Mouse (Mus musculus) layer of hippocampus, postnatal 10 days (tissue): ENCODE measurements around the gene Commd1. TPM values are rescaled to one million over a fixed set of nuclear protein-coding genes. Genes with fewer than 3 reads are reported as not detected.

Source experiments
- DNase-seq, 2 experiments: peaks; one replicate each; pipeline ENCODE4 v3.0.0; 2021; ENCODE audit warnings: low spot score in 2 of 2
- long read RNA-seq: library from polyadenylated mRNA; stranded (forward); transcript quantifications from one replicate; pipeline ENCODE4 v2.0.0, GENCODE M21; 2023
- total RNA-seq, 2 experiments: library from RNA; stranded (reverse); gene quantifications; 2 replicates each; pipeline ENCODE4 v1.2.3; 2021

Commd1 gene
- 10 to 100 TPM; 58.9 to 72.5 TPM for total RNA-seq
- long read RNA-seq, full-length matches to known transcripts = 68 of 73 reads
- long read RNA-seq, partial matches to known transcripts = 0 of 73 reads
- long read RNA-seq, other reads (novel, unspliced or antisense) = 5 of 73 reads

DNA sequence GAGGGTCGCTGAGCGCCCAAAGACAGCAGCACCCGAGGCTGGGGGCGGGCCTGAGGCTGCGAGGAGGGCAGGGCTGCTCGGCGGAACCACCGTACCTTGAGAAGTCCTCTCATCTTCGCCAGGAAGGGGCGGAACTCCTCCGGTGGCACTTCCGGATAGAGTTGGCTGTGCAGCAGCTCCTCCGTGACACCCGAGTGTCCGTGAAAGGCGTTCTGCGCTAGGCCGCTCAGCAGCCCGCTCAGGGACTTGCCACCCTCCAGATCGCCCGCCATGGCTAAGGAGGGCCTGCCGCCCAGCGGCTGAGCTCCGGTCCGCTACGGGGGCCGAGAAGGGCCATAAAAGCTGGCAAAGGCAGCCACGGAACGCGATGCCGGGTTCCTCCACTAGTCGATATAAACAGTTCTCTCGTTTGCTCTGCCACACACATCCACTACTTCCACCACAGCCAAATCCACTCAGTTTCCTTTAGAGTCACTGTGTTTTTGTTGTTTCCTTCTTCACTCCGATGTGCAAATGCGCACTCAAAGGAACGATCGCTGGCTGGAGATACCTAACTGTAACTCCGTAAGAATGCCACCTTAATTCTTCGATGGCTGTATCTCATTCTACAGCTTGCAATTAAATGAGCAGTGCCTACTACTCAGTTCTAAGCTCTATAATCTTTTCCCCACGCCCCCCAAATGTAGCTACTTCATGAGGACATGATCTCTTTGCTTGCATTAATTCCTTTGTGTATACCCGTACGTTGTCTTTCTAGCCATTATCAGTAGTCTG is at the start of gene Commd1, which contains the start of gene Gm28048:
Gene Commd1 (minus strand): TSS at position 399 of the 774 bp plus-strand sequence.
Gene Gm28048 (minus strand): TSS at position 107 of the 774 bp plus-strand sequence.
- peak; percentile 98 to 99 for DNase-seq

DNA sequence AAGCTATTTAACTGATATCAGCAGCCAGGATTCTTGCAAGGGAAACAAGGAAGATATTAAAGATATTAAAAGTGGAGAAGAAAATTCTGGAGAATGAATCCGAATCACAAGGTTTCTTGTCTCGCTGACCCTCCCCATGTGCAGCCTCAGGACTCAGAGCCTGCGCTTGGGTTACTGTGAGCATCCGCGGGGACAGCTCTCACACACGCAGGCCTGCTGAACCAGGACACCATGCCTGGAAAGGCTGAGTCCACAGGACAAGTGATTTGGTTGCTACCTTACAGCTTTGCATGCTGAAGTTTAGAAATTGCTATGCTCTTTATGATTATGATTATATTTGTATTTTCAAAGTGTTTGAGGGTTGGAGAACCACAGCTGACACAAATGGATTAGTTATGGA is 47.2 kb upstream of the Commd1 start:
- no peak for DNase-seq

DNA sequence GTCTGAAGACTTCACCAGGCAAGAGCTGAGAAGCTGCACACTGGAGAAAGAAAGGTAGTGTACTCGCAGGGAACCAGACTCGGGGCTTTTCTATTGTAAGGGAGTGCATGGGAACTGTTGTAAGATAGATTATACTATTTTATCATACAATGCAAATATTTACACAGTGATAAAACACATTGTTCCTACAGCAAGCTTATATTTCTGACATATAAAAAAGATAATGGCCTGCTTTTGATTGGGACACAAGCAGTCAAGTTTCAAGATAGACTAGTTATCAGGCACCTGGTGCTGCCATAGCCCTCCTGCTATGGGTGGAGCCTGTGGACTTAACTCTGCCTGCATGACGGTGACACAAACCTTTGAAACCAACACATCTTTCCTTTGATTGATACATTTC is 46.8 kb upstream of the Commd1 start:
- DNase-seq = no peak

DNA sequence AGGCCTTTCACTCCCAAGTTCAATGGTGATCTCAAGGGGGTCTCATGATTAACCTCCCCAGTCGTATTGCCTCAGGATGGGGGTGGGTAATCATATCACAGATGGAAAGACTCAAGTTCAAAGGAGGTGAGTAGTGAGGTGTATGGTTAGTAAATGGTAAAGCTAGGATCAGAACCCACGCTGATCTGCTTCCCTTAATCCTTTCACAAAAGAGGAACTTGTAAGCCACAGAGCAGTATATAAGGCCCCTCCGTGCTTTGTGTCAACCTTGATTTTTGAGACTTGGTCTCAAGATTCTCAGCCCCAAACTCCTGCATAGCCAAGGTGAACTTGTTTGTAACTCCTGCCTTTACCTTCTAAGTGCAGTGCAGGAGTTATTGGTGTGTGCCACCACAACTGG is 42.0 kb upstream of the Commd1 start:
- DNase-seq = no peak

DNA sequence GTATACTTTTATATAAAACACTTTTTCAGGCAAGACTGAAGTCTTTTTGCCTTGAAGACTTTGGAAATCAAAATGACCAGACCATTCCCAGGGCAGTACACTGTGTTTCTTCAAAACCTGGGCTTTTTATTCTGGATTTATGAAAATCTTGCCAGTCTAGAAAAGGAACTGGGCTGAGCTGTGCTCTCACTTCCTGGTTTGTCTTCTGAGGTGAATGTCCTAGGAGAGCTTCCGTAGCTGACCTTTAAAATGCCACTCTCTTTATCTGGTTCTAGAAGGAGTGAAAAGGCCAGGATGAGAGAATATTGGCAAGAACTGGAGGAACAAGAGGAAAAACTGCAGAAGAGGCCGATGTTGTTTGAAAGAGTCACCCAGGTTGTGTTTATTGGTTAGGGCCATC is 41.0 kb upstream of the Commd1 start:
- DNase-seq = no peak

DNA sequence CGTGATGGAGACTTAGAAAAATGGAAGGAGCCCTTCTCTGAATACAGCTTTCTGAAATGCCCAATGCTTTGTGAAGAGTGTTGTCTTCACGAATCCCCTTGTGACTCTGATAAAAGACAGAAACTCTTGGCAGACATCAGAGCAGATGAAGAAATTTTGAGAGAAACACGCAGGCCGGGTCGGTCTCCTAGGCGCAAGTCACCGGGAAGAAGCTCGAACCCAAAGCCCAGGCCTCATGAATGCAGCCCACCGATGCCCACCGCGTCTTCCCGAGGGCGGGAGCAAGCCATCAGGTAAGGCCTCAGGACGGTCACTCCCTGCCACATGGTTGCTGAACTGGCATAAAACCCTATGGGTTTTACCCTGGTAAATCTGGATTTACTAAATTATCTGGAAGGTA is 38.7 kb upstream of the Commd1 start:
- no peak for DNase-seq

DNA sequence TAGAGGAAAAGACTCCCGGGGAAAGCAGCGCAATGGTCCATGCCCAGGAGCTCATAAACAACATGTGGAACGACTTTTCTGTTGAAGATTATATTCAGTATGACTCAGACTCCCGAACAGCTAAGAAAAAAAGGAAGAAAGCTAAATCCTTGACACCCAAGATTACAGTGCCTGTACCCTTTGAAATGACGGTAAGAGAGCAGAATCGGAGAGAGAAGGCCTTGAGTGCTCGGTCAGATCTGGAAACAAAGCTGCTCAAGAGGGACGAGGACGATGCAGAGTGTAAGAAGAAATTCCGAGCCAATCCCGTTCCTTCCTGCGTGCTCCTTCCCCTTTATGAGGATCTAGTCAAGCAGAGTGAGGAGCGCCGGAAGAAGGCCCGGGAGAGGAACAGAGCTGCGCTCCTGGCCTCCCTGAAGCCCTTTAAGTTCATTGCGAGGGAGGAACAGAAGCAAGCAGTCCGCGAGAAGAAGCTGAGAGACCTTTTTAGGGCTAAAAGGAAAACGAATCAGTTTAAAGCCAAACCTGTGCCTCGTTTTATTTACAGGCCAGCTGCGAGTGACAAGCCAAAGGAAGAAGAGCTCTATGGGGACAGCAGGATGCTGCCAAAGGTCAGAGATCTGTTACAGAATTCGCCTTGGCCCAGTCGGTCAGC is 38.1 kb upstream of the Commd1 start:
- no peak for DNase-seq

DNA sequence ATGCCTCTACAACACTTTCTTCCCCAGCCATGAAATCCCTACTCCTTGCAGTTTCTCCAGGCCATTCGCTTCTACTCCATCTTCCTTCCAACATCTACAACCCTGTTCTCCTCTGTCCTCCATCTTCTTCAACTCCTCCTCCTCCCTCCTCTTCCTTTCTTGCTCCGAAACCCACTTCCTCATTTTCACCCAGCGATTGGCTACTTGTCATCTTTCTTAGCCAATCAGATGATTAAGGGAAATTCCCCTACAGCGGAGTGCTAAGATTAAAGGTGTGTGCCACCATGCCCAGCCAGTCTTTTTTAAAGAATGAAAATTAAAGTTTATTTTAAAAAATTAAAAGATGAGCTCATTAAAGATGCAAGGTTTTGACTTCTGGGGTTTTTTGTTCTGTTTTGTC is 35.8 kb upstream of the Commd1 start:
- DNase-seq = no peak

DNA sequence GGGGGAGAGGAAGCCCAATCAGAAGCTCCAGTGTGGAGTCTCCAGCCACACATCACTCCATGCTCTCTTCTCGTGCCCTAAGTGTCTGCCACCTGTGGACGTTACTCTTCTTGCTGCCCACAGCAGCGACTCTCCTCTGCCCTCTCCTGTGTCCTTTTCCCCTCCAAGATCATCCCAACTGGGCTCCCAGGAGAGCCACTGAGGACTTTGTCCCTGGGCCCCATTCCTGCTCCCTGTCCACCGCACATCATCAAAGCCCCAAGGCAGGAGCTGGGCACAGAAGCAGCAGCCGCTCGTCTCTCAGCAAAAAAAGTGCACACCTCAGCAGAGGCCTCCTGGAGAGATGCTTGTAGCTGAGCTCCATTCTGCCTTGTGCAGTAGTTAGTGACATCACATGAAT is 32.8 kb upstream of the Commd1 start:
- DNase-seq = no peak

DNA sequence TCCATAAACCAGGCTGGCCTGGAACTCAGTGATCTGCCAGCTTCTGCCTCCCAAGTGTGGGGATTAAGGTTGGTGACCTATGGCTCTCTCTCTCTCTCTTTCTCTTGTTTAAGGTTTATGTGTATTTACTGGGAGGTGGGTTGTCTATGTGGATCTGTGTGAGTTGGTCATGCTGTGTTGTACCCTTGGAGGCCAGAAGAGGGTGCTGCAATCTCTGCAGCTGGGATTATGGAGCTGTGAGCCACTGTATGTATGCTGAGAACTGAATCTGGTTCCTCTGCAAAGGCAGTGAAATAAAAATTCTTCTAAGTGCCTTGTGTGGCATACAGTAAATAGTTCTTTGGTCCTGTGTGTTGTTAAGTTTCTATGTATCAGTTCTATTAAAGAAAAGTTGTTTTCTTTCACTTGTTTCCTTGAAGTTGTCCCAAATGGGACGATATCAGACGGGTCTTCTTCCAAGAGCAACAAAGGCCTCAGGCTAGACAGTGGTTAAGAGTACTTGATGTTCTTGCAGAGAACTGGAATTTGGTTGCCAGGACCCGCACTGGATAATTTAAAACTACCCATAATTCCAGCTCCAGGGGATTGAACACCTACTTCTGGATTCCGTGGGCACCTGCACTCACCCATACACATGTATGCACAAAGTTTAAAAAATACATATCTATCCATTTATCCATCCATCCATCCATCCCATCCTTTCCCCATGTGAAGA is 31.6 kb upstream of the Commd1 start:
- DNase-seq = no peak

DNA sequence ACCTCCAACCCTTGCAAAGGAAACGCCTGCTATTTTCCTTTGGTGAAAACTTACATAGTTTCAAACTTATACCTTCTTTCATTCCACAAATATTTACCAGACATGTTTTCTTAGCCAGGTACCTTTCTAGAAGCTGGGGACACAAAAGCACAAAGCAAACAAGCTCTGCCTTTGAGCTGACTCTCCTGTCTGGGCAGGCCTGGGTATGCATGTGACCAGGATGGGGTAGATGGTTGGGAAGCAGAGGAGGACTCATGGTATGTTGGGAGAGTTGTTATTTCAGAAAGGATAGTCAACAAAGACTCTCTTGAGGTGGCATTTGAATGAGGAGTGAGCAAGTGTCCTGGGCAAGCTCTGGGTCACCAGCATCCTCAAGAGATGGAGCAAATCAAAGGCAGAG is 30.9 kb upstream of the Commd1 start:
- DNase-seq = no peak

DNA sequence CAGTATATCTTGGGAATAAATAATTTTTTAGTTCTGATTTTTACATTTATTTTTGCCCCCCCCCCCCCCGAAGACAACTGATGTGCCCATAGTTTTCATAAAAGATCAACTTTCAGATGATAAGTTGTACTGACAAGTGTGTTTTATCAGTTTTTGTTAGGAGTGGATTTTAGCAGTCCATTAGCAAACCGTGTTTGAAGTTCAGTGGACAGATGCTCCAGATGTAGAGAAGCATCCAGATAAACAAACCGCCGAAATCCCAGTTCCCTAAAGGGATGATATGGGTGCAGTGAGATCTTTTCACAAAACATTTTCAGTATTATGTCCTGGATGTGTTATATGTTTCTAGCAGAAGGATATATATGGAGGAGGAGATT is 26.6 kb upstream of the Commd1 start:
- DNase-seq = no peak

DNA sequence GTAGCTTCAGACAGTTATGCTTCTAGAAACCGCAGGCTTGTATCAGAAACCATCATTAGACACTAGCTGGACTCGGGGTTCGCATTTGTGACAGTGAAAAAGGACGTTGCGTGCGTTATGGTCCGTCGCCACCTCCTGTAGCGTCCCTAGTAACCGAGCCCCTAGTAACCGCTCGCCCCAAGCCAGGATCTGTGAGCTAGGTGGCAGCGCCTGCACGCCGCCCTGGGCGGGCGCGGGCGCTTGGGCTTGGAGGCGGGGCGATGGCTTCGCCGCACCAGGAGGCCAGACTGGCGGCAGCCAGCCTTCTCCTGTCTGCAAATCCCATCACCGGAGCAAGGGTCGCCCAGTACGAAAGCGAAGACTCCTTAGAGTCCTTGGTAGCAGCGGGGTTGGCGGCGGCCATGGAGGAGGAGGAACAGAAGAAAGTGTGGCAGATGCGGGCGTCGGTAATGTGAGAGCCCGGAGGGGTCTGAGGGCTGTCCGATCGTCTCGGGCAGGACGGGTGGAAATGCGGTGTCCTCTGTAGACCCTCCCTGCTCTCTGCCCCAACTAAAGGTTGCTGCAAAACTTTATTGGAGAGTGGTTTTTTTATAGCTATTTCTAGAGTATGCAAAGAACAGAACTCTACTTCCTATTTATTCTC is 26.1 kb upstream of the Commd1 start:
- DNase-seq = peak; percentile 76 to 83

DNA sequence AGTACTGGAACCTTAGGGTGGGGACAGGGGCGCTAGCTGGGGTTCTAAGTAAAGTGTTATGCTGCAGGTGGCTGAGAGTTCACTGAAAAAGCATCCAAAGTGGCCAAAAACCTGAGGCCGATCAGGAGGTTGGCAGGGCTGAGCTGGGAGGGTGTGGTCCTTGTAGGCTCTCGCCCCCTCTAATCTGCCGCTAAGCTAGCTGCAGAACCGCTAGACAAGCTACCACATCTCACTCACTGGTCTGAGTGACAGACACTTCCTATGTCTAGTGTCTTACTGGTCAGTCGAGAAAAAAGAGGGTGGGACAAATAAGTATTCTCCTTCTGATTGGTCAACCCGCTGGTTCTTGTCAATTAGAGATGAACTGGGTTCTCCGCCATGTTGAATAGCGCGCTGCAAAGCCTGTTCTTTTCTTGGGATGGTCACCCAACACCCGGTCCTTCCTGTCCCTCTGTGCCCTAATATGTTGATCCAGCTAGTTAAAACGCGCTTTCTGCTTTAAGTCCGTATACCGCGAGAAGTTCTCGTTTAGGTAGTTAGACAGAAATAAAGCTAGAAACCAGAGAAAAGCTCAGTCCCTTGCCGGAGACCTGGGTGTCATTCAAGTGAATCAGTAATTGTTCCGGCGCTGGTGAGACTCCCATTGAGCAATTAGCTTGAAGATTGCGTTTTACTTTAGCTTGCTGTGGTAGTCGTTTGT is 25.4 kb upstream of the Commd1 start, which contains the start of gene Fam161a:
Gene Fam161a (plus strand): TSS at position 51 of the 700 bp plus-strand sequence.
- peak; percentile 70 to 76 for DNase-seq

DNA sequence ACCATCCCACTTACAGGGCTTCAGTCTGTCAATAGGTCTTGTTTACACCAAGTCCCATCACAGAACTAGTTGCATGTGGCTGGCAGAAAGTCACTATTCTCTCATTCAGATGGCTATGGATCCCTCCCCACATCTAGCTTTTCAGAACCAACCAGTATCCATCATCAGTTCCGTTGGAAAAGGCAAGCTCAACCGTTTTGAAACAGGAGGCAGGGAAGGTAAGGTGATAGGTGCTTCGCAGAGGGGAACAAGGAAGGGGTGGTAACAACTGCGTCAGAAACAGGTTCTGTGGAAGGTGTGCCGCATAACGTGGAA is 24.9 kb upstream of the Commd1 start:
- DNase-seq = no peak

DNA sequence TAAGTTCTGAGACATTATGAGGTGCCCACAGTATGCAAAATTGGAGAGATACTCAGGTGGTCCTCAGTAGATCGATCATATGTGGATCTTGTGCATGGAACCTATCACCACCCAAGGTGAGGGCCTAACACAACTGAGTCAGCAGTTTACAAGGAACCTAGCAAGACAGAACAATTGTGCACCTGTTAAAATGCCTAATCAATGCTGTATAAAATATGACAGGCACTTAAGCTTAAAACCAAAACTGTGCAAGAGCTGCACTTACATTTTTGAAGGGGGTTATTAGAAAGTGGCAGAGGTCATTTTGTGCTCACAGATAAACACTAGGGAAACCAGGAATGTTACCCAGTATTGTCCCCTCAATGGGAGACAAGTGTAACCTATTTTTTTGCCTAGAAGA is 23.1 kb upstream of the Commd1 start:
- no peak for DNase-seq

DNA sequence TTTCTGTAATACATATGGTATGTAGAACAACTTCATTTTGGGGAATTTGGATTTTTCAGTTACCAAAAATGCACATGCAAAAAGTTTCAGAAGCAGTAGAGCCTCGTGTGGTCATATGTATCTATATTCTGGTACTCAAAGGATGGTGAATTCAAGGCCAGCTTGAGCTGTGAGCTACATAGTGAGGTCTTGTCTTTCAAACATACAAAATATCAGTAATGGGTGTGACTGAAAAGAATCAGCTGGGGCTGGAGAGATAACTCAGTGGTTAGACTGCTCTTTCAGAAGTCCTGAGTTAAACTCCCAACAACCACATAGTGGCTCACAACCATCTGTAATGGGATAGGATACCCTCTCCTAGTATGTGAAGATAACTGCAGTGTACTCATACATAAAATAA is 16.1 kb upstream of the Commd1 start:
- no peak for DNase-seq

DNA sequence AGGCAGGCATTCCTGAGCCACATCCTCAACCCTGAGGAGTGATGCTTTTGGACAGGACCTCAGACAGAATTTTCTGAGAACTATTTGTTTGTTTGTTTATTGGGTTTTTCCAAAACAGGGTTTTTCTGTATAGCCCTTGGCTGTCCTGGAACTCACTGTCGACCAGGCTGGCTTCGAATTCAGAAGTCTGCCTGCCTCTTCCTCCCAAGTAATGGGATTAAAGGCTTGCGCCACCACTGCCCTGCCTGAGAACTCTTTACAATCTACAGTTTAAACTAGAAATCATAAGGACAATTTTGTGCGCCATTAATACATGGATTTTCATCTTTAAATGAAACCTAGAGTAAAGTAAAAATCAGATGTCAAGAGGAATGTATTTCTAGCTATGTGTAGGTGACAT is 13.3 kb upstream of the Commd1 start:
- DNase-seq = no peak

DNA sequence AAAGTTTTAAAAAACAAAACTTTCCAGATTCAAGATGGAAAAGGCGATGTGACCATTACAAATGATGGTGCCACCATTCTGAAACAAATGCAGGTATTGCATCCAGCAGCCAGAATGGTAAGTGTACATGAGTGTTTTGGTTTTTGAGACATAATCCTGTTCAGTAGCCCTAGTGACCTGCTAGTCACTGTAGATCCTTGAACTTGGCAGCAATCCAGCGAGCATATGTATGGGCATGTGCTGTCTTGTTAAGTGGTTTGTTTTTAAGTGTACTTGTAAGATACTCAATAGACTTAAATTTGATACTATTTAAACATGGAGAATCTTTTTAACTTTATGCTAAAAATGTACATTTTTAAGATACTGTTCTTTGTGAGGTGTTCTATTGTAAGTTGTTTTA is 12.1 kb upstream of the Commd1 start:
- DNase-seq = no peak

DNA sequence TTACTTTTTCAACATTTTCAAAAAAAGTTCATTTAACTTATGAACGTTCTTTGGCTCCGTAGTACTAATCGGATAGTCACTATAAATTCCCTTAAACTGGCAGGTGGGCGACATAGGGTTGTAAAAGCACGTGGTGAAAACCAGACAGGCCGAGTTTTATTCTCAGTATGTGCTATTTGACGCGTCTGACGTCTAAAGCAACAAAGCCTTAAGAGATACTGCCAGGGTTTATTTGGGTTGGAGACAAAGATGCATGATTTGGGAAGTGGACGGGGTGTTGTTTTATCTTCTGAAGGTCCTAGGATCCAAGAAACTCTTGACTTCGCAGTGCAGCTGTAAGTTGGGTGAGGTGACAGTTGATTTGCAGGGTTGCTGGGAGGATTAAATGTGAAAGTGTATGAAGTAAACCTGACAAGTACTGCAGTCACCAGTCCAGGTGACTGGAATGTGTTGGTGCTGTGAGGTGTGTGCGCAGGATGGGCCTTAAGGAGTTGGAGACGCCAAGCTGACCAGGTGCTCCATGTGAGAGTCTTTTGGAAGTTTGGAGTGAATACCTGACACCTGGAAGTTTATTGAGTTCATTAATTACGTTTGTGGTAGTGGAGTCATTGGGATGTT is 9.1 kb upstream of the Commd1 start:
- DNase-seq = no peak
